8 mouse cellular contexts compared by ENCODE assay signal in genomic region chr1:154884275-154885206, GRCm38 (mm10). TPM values are rescaled to one million over a fixed set of nuclear protein-coding genes. Genes with fewer than 3 reads are reported as not detected.
DNase-seq lines count a peak whose midpoint lies in the region; ATAC-seq lines count a peak whose summit lies in the region.

Gene Cacna1e, minus strand, starts transcription at chr1:154884501.

- no peak within 1 kb of the TSS for H3K27ac ChIP-seq in hindbrain, embryonic 11.5 days (ENCODE audit: low read depth, low read length)
- no peak within 1 kb of the TSS for H3K27ac ChIP-seq in liver, embryonic 13.5 days

- H3K36me3 ChIP-seq in hindbrain, embryonic 11.5 days (ENCODE audit: control insufficient read depth, insufficient read depth, low read length): no peaks in the 10 kb centered on the region
- H3K36me3 ChIP-seq in liver, embryonic 13.5 days: no peaks in the 10 kb centered on the region
- no peaks in the 10 kb centered on the region for H3K36me3 ChIP-seq in splenic B cell, adult 2 months (ENCODE audit: control insufficient read depth, insufficient read depth, low read length, poor library complexity, severe bottlenecking)

- peaks cover 4% of the 10 kb centered on the region for H3K4me1 ChIP-seq in hindbrain, embryonic 11.5 days (replicated peaks; ENCODE audit: control insufficient read depth, insufficient read depth, low read length)
- no peaks in the 10 kb centered on the region for H3K4me1 ChIP-seq in liver, embryonic 13.5 days (replicated peaks)

- ATAC-seq in hindbrain, embryonic 11.5 days (ENCODE audit: low FRiP score): peak; percentile 55; the same call in 1 of the 2 replicates
- no peak for ATAC-seq in liver, embryonic 13.5 days (ENCODE audit: low read depth)

- 7% methylated on average over 31 of the region's 31 CpGs for WGBS in hindbrain, embryonic 11.5 days
- WGBS in liver, embryonic 13.5 days (ENCODE audit: insufficient replicate concordance): 9% methylated on average over 31 of the region's 31 CpGs

- DNase-seq in kidney, postnatal 14 days: peak; percentile 6
- no peak for DNase-seq in kidney, postnatal 25 days
- peak; percentile 17 for DNase-seq in ZHBTc4 (ENCODE audit: low read depth, low spot score)
- peak; percentile 34 for DNase-seq in embryo, embryonic 10 days (ENCODE audit: low spot score)
- peak; percentile 58 for DNase-seq in hindbrain, embryonic 11.5 days (ENCODE audit: low spot score)
- DNase-seq in liver, embryonic 13.5 days: no peak
- DNase-seq in splenic B cell, adult 2 months (ENCODE audit: low read depth, low spot score): peak; percentile 23
- no peak for DNase-seq in natural killer cell, adult 2 months (ENCODE audit: low spot score in 2 of 2)

- H3K9me3 ChIP-seq in hindbrain, embryonic 11.5 days (ENCODE audit: control insufficient read depth, low read length): no peaks in the 10 kb centered on the region
- H3K9me3 ChIP-seq in liver, embryonic 13.5 days (replicated peaks): no peaks in the 10 kb centered on the region

- peak within 1 kb of the TSS; percentile 40 for H3K4me3 ChIP-seq in hindbrain, embryonic 11.5 days (ENCODE audit: low read depth, low read length)
- H3K4me3 ChIP-seq in liver, embryonic 13.5 days (replicated peaks): peak within 1 kb of the TSS; percentile 28

- peaks cover 11% of the 10 kb centered on the region for H3K27me3 ChIP-seq in hindbrain, embryonic 11.5 days (ENCODE audit: control insufficient read depth, insufficient read depth, low read length)
- H3K27me3 ChIP-seq in liver, embryonic 13.5 days: peaks cover 38% of the 10 kb centered on the region
- H3K27me3 ChIP-seq in splenic B cell, adult 2 months (ENCODE audit: control insufficient read depth, insufficient read depth, low read length, poor library complexity, severe bottlenecking): no peaks in the 10 kb centered on the region

- peak within 1 kb of the TSS; percentile 71 for H3K4me2 ChIP-seq in hindbrain, embryonic 11.5 days (replicated peaks; ENCODE audit: low read depth, low read length)
- H3K4me2 ChIP-seq in liver, embryonic 13.5 days: peak within 1 kb of the TSS; percentile 49

- H3K9ac ChIP-seq in hindbrain, embryonic 11.5 days (ENCODE audit: low read depth, low read length): peak within 1 kb of the TSS; percentile 42
- H3K9ac ChIP-seq in liver, embryonic 13.5 days: no peak within 1 kb of the TSS

RNA-seq across cellular contexts. Expression of gene Cacna1e, which starts in this region (rescaled TPM):
- 2.0 and 3.9 TPM in 2 replicates for polyA plus RNA-seq in hindbrain, embryonic 11.5 days (2014; fragmentation: Nextera tagmentation; extraction: Ambion mirVana)
- 0.03 TPM in 2 replicates for polyA plus RNA-seq in liver, embryonic 13.5 days (2015; fragmentation: Nextera tagmentation; extraction: Ambion mirVana)

Comparison
In these comparisons a context has a peak if more than half of its experiments do, and no peak if none do; other contexts are left out.
1. DNase-seq: peak in kidney, postnatal 14 days (single experiment), ZHBTc4 (single experiment), embryo, embryonic 10 days (single experiment), hindbrain, embryonic 11.5 days (single experiment) and splenic B cell, adult 2 months (single experiment); none in kidney, postnatal 25 days (0 of 2), liver, embryonic 13.5 days (single experiment) and natural killer cell, adult 2 months (0 of 2).